Mouse (Mus musculus) skeletal muscle tissue, adult 2 months (tissue): ENCODE data around the gene Ell.

Experiments
- DNase-seq: peaks from one replicate; pipeline ENCODE4 v3.0.0-alpha.2; 2012; ENCODE audit warnings: low read depth, low spot score

Gene Ell

GRCm38 (mm10) chr8:70611849-70612248, 72.6 kb downstream of the Ell start:
- peak; percentile 76 for DNase-seq

GRCm38 (mm10) chr8:70613763-70614162, 74.5 kb downstream of the Ell start:
- no peak for DNase-seq

DNA sequence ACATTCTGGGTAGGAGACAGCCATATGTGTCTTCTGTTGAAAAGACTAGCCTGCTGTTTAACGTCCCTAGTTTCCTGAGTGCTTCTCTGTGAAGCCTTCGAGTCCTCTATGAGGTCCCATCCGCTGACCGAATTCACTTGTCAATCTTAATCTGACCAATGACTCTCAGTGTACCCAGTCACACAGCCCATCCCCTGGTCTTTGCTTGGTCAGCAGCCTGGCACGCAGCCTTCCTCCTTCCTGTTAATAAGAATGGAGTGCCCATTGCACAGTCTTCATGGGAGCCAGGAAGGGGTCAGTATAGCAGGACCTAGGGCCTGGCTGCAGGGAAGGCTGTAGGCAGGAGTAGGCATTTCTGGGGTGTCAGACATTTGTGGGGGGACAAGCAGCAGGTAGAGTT, 75.2 kb downstream of the Ell start:
- no peak for DNase-seq

GRCm38 (mm10) chr8:70615281-70615680, 76.0 kb downstream of the Ell start:
- no peak for DNase-seq

DNA sequence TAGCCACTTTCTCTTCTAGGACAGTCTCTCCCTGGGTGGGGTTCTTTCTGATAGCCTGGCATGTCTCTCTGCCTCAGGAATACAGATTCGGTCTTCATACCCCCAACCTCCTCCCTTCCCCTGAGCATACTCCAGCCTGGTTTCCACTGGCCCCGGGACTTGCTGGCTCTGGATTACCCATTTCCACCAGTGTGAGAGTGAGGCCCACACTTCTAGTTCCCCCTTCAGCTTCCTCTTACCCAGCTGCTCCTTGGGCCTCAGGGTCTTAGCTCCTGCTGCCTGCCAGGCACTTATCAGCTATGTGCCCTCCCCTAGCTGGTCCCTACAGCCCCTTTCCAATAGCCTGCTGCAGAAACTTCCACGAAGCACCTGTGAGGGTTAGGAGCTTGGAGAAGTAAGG, 76.6 kb downstream of the Ell start, which contains the start of gene Lrrc25:
TSS of gene Lrrc25 (plus strand) at position 262 of the 400 bp plus-strand sequence.
- no peak for DNase-seq

DNA sequence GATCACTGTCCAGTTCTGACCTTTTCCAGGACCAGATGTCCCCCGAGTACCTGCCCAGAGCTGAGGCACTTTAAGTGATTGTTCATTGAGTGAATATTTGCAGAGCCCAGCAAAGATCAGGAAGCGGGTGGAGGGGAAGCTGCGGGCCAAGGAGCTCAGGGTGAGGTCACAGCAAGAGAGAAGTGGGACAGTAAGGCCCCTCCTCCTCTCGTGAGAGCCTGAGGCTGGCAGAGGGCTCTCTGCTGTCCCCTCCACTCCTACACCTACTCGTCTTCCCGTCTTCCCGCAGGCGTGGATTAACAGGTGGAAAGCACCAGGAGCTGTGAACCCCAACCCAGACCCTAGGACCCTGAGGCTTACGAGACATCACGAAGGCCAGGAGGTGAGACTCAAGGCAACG, 77.4 kb downstream of the Ell start:
- DNase-seq = no peak

DNA sequence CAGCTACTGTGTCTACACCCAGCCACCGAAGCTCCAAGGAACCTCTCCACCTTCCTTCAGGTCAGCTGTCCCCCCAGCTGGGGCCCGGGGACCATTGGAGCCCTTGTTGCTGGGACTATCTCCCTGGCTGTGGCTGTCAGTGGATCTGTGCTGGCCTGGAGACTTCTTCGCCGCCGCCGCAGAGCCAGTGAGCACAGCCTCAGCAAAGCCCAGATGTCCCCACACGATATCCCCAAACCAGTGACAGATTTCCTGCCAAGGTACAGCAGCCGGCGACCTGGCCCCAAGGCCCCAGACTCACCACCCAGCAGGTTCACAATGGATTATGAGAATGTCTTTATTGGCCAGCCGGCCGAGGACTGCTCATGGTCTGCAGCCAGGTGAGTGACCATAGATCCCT, 78.7 kb downstream of the Ell start:
- DNase-seq = no peak

GRCm38 (mm10) chr8:70618888-70619334, 79.7 kb downstream of the Ell start:
- no peak for DNase-seq

GRCm38 (mm10) chr8:70622220-70622619, 83.0 kb downstream of the Ell start:
- DNase-seq = no peak

DNA sequence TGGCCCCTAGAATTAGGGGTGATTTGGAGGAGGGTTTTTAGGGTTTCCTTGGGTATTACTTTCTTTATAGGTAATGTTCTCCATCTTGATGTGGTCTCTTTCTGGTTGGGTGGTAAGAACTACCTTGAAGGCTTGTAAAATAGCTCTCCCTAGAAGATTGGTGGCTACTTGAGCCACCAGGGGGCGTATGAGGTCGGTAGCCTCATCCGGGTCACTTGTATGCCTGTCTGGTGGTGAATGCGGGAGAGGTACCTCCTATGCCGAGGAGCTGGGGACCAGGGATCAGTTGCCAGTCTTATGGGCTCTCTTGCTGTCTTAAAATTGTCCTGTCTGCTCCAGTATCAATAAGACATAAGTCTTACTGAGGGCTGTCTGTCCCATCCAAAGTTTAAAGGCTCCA, 85.8 kb downstream of the Ell start:
- DNase-seq = no peak

DNA sequence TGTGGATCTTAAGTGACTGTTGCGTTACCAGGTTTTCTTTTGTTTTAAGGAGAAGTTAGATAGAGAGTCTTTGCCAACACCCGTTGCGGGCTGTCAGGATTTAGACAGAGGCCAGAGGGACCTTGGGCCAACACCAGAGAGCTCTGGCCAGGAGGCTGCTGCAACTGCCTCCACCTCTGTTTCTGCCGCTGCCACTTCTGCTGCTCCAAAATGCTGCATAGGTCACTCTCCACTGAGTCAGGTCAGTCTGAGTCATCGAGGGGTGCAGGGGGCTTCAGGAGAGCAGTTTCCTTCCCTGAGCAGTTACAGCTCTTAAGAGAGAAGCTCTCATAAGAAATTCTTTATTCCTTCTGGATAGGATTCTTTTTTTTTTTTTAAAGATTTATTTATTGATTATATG, 87.8 kb downstream of the Ell start:
- no peak for DNase-seq

DNA sequence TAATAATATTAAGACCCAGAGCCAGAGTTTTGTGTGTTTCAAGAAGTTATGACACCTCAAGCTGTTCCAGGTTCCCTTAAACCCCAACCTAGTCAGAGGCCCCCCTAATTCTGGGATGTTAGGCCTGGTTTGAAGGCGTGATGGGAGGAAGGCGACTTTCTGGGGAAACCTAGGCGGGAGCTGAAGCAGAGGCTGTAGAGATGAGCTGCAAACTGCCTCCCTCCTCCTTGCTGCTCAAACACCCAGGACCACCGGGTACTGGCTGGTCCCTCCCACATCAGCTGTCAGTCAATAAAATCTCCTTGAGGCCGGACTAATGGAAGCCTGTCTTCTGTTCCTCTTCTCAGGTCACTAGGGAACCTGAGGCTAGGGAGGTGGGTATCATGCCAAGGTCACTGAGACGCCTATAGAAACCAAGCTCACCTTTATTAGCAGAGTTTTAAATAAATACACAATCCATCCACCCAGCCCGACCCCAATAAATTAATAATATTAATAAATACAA, 89.8 kb downstream of the Ell start:
- no peak for DNase-seq

GRCm38 (mm10) chr8:70629574-70630531, 90.6 kb downstream of the Ell start:
- DNase-seq = peak; percentile 95

DNA sequence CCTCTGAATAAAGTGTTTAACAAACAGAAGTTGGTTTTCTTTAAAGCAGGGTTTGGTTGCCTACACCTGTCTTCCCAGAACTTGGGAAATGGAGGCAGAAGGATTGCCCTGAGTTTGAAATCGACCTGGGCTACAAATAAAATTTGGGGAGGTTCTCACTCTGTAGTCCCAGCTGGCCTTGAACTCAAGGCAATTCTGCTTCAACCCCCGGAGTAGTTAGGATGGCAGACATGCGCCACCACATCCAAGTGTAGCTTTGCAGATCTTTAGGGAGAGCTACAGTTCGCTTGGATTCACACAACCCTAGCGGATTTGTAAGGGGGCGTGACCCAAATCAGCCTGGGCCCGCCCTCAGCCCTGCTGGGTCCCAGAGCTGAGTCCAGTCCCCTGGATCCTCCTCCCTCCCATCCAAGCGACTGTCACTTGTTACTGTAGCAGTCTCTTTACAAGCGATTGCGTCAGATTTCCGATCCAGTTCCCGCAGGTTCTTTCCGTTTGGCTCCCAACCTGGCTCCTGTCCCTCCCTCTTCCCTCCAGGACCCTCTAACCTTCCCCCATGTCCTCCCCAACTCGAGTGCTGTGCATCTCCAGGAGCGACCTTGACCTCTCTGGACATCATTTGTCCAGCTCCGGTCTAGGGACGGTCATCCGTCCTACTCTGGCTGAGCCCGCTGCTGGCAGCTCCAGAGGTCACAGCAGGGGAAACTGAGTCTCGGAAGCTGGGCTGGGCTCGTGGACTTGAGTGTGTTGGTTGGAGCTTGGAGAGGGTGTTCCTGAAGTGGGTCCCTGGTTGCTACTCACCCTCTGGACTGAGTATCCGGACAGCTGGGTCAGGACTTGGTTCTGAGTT, 91.5 kb downstream of the Ell start:
- no peak for DNase-seq

- DNase-seq = no peak
These were observed 92.2 kb downstream of the Ell start for GRCm38 (mm10) chr8:70631436-70631835.

- DNase-seq = no peak
These were observed 93.2 kb downstream of the Ell start, which contains the start of gene Gdf15 for GRCm38 (mm10) chr8:70632346-70632892. TSS of gene Gdf15 (minus strand) at chr8:70632456.

DNA sequence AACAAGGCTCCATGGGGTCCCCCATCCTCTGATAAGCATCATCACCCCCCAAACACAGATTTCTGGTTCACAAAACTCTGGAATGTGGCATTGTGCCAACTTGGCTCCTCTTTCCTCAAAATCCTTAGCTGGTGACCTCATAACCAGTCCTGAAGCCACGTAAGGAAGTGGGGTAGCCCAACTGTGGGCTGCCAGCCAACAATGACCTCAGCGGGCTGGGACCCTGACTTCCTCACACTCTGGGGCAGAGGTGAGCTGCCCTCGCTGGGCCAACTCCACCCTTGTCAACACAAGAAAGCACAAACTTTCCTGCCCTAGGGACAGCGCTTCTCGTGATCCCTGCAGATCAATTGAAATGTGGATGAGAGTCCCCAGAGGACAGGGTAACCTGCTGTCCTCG, 94.8 kb downstream of the Ell start:
- peak; percentile 59 for DNase-seq

GRCm38 (mm10) chr8:70635527-70635926, 96.3 kb downstream of the Ell start:
- DNase-seq = no peak

DNA sequence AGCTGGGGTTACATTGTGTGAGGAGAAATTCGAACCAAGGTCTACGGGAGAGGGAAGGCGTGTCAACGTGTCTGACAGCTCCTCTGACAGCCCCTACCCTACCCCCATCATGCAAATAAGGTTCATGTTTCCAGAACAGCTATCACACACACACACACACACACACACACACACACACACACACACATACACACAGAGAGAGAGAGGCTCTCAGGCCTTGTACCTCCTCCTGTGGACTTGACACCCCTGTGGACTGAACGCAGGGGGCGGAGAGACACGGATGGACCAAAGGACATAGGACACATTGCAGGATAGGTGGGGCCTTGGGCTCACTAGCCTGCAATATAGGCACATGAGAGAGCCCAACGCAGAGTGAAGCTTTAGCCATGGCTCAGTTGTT, 97.6 kb downstream of the Ell start:
- DNase-seq = no peak

DNA sequence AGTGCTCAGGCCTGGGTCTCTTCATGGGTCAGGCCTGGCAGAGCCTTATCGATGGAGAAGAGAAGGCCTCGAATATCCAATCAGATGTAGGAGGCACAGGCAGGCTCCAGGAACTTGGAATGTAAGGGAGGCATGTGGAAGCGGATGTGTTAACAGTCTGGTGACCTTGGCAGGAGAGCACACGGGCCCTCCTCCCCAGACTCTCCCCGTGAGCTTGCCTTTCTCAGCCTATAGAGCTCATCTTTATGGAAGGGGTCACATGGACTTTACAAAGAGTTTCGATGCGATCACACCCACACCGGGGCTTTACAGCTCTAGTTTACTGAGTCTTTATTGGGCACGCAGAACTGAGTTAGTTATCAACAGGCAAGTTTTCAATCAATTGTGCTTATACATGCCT, 99.5 kb downstream of the Ell start:
- no peak for DNase-seq
